Mouse (Mus musculus) yolk sac, embryonic 10.5 days (tissue): Measurements from ENCODE around the gene Cpm.

Experiments used
- DNase-seq: peaks from one replicate; pipeline ENCODE4 v3.0.0-alpha.2; 2017; ENCODE audit warnings: low spot score

Cpm gene

DNA sequence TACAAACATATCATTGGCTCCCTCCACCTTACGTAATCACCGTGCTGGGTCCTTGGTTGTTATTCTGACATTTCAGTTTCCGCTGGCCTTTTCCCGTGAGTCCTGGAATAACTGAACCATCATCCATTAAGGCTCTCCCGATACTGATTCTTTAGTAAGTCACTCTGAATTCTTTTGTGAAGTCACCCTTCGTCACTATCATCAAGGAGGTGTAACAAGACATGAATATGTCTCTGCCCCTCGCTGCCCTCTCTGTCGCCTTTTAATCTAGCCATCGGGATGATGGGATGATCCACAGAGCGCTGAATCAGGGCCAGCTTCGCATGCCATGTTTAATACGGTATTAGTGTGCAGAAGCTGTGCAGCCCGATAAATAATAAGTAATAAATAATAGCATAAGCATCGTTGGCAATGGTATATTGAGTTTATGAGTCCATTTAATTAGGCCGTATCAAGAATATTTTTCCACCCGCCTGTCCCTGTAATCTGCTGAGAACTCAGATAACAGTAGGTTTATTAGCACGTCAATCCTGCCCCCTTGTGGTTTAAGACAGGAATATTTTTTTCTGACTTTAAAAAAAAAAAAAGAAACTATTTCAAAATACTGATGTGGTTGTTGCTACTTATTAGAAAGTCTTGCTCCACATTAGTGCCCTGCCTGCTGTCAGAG lies 47.5 kb downstream of the Cpm start:
- DNase-seq, result no peak

DNA sequence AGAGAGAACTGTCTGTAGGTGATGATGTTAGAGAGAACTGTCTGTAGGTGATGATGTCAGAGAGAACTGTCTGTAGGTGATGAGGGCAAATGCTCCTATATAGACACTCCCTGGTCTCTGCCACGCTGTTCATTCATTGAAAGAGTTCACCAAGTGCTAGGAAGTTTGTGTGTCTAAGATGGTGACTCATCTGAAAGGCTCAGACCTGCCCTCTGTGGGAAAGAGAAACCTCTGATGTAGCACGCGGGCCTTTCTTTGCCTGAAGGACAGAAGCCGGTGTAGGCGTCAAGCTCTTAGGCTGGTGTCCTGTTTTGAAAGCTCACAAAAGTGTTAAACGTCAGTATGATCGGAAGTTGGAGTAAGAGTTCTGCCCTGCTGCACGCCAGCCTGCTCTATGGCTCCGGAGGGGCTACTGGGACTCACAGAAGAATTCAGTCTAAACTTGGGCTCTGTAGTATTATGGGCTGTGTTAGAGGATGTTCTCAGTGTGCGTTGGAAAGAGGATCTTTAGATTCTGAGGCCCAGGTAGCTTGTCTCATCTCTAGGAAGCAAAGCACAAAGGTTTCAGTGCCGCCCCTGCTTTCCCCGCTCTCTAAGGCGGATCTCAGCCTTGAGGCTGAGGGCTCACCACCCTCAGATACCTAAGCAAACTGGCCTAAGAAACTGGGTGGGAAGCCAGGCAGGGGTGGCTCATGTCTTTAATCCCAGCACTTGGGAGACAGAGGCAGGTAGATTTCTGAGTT lies 48.4 kb downstream of the Cpm start:
- DNase-seq, result no peak

DNA sequence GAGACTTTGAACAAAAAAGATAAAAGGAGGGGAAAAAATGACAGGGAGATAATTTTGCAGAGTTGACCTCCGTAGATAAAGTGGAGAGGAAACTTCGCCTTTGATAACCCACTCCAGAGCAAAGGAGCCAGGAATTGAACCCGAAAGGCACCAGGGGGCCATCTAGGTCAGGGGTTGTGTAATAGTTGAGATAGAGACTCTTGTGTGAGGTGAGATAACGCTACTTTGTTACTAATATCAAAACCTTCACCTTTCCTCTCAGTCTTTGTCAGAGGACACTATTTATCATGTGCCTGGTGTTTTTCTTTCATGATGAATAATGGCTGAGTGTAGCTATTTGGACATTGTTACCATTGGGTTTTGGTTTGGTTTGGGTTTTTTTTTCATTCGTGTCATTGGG lies 49.1 kb downstream of the Cpm start:
- DNase-seq, result no peak

DNA sequence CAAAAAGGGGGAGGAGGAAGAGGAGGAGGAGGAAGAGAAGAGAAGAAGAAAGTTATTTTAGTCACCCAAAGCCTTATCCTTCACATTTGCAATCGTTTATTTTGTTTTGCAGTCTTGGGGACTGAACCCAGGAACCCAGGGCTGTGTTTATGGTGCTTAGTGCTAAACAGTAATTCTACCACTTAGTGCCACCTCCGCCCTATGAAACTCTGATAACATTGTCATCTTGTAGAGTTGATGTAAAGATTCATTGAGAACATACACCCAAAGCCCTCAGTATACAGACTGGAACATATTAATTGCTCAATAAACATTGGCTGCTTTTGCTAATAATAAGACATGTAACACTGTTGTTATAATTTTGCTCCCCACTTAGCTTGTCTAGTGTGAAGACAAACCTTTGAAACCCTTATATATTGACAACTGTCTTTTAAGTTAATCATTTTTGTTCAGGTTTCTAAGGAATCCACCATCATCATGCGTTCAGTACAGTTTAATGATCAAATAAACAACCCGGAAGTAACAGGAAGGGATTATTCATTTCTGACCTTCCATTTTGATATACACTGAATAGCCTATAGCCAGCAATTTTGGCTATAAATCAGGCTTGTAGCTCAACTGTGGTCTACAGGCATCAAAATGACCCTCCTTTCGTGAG lies 49.9 kb downstream of the Cpm start:
- DNase-seq, result no peak

DNA sequence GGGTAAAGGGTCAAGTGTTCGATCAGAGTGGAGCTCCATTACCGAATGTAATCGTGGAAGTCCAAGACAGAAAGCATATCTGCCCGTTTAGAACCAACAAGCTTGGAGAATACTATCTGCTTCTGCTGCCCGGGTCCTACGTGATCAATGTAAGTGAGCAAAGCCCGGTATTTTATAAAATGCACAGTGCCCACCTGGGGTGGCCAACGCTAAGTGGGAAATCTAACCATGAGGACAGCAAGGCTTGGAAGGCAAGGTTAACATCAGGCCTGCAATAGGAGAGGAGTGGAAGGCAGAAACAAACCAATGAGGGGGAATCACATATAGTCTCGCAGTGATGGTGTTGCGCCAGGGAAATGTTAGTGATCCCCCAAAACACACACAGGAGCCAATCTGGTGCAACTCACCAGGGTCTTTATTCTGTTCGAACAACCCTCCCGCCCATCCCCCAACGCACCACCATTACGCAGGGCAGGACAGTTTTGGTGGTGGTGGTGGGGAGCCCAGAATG lies 50.7 kb downstream of the Cpm start:
- no peak for DNase-seq

DNA sequence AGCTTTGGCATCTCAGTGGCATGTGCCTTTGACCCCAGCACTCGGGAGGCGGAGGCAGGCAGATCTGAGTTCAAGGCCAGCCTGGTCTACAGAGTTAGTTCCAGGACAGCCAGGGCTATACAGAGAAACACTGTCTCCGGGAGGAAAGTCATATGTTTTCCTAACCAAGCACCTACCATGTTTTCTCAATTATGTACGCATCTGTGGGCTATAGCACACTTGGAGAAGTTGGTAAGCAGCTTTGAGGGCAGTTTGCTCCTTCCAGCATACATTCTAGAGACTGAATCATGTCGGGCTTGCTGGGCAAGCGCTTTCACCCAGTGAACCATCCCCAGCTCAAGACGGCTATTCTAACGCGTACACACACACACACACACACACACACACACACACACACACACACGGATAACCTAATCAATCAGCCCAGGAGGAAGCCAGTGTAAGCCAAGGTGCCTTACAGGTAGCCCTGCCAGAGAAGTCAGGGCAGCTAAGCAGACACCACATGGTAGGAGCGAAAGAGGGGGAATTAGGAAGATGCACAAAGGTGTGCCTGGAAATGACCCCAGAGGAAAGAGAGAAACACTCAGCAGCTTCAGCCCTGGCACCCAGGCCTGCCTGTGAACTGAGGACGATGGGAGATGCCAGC lies 51.7 kb downstream of the Cpm start:
- no peak for DNase-seq

DNA sequence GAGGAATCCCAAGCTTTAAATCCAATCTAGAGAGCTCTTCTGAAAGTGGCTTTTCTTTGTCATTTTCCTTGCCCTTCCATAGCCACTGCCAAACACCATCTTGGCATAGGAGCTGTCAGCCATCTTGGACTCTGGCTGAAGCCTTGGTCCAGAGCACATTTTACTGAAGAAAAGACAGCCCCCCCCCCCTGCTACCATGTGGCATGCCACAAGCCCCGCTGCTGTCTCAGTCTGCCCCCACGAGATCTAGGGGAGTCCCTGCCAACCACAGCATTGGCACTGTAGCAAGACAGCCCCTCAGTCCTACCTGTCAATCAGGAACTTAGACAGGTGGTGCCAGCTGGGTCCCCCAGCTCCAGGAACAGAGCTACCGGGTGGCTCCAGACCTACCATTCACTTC lies 52.2 kb downstream of the Cpm start:
- DNase-seq, result no peak

DNA sequence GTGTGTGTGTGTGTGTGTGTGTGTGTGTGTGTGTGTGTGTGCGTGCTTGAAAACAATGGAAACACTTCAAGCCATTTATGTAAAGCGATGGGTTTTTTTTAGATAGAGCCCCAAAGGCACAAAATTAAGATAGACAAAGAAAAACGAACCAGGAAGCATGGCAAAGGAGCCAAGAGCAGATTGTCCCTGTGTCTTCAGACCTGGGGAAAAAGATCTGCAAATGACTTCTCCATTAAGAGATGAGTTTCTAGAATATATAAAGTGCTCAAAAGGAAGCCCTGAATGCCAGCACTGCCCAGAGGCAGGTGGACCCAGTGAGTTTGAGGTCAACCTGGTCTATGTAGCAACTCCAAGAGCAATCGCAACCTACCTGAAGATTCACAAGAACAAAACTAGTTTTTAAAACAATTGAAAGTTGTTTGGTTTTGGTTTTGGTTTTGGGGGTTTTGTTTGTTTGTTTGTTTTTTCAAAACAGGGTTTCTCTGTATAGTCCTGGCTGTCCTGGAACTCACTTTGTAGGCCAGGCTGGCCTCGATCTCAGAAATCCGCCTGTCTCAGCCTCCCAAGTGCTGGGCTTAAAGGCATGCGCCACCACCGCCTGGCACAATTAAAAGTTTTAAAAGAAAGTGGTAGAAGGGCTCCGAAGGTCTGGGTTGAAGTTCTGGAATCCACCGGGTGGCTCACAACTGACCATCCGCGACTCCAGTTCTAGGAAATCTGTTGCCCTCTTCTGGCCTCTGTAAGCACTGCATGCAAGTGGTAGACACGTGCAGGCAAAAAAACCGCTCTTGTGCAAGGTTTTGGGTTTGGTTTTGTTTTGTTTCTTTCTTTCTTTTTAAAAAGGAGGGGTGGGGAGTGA lies 52.9 kb downstream of the Cpm start:
- DNase-seq, result peak; percentile 48

DNA sequence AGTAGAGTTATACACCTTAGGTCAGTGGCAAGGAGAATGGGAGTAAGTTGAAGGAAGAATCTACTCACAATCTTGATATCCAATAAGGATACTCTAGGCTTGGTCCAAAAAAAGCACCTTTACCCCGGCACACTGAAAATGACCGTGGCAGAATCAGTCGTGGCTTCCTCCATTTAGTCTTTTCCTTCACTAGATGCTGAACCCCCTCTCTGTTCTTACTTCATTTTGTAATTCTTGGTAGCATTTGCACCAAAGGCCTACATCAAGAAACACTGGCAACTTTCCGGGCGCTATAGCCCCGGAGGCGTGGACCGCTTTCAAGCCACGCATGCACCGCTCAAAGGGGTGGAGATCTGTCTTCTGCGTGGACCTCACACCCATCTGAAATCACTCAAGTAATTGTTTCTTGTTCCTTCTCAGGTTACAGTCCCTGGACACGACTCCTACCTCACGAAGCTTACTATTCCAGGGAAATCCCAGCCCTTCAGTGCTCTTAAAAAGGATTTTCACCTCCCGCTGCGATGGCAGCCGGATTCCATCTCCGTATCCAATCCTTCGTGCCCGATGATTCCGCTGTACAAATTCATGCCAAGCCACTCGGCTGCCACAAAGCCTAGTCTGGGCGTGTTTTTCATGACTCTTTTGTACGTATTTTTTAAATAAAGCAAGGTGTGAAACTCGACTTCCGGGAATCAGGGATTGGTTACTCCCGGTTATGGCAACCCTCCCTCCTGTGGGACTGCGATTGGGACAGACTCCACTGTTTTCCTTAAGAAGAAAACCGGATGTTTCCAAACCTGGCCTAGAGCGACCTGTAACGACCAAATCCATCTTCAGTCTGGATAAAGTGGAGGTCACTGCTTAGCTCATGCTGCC lies 53.8 kb downstream of the Cpm start:
- DNase-seq, result no peak

DNA sequence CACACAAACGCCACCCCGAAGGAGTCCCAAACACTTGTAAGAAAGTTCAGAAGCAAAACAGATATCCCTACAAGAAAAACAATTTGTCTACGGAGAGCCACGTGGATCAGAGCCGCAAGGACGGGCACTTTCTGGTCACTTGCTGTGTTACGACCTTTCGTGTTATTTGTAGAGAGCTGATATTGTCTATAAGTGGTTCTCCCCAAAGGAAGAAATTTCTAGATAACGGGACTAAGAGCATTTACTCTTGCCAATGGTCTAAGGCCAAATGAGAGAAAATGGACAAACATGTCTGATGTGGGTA lies 54.4 kb downstream of the Cpm start:
- no peak for DNase-seq

DNA sequence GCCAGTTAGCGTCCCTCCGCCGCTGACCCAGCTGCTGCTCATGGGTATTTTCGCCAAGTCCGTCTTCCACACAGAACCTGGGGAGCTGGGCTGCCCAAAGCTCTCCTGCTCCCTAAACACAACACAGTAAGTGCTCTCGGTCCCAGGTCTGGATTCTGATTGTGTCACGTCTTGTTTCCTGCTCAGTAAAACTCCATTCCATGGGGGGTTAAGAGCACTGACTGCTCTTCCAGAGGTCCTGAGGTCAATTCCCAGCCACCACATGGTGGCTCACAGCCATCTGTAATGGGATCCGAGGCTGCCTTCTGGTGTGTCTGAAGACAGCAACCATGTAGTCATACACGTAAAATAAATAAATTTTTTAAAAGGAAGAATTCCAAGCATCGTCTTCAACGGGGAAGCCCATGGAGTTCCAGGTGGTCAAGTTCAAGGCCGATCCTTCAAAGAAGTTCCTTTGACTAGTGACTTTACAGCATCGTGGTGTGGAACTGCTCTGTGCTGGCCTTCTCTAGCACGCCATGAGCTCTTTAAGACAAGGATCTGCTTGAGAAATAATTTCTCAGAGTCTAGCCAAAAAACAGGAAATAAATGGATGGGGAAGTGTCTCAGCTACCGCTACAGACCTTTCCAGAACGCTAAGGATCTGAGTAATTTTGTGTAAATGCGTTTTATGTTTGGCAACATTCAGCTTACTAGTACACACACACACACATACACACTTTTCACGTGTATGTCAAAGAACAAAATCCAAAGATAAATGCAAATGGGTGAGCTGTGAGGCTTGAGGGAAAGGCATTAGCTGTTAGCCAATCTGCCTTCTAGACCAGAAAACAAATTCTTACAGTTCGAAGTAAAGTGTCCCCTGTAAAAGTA lies 55.2 kb downstream of the Cpm start:
- no peak for DNase-seq

DNA sequence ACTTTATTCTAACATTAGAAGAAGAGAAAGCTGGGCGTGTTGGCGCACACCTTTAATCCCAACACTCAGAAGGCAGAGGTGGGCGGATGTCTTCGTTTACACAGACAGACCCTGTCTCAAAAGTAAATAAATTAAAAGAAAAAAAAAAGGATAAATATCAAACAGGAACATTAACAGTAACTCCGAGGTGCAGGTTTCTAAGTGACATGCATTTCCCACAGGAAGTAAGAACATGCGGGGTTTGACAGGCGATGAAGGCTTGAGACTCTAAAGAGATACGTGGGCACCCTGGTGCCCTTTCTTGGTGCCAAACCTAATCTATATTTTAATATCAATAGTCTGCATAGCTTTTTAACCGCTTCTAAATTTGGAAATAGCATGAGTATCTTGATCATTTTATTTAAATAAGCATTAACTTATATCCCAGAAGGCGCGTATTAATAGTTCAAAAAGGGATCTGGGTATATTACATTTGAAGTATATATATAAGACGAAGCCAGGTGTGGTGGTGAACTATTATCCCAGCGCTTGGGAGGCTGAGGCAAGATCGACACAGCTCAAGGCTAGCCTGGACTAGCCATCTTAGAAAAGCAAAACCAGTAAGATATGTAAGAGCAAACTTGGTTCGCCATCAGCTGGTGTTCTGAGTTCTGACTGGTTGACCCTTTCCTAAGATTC lies 56.0 kb downstream of the Cpm start:
- DNase-seq, result no peak

DNA sequence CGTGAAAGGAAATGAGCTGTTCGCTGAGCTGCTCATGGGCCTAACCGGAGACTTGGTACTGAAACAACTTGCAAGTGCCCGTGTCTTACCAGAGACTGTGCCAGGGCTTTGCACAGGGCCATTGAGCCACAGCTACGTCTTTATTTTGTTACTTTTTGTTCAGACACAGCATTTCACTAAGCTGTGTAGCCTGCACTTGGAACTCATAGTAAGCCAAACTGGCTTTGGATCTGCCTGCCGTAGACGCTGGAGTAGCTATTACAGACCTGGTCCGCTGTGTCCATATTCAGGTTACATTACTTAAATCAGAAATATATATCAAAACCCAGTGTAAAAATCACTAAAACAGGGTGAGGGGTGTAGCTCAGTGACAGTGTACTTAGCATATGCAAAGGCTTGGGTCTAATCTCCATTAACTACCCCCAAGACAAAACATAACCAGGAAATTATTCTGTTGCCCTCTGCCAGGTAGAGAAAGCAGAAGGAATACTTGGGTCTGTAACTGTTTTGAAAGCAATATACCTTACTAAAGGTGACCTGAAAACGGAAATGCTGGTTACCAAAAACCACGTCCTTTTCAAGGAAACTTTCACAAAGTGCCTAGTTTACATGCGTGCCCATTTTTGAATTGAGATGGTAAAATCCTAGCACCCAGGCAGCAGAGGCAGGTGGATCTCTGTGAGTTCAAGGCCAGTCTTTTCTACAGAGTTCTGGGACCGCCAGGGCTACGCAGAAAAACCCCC lies 56.7 kb downstream of the Cpm start:
- DNase-seq, result no peak

DNA sequence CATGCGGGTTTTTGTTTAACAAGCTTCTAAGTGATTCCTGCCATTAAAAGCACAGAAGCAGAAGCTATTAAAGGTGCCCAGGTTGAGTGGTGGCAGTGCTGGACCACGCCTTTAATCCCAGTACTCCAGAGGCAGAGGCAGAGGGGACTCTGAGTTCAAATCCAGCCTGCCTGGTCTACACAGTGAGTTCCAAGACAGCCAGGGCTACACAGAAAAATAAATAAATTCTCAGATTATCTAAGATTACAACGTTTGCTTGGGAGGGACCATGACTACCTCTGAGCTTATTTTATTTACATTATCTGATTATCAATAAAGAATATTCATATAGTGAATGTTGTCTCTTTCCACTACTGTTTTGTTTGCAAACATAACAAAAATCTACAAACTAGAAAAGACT lies 57.7 kb downstream of the Cpm start:
- DNase-seq, result no peak

DNA sequence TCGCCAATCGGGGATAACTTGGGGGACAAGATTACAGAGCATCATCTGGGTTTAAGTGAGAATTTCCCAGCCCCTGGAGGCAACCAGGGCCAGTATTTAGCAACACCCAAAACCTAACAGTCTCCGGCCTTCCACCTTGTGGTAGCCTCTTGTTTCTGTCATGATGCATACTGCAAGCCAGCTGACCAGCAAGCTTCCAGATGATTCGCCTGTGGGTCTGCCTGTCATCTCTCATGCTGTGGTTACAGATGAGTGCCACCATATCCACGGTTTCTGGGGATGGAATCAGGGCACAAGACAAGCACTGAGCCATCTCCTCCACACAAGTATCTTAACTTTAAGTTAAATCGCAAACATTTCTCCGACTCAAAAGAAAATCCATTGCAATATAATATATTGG lies 58.3 kb downstream of the Cpm start:
- DNase-seq, result no peak

DNA sequence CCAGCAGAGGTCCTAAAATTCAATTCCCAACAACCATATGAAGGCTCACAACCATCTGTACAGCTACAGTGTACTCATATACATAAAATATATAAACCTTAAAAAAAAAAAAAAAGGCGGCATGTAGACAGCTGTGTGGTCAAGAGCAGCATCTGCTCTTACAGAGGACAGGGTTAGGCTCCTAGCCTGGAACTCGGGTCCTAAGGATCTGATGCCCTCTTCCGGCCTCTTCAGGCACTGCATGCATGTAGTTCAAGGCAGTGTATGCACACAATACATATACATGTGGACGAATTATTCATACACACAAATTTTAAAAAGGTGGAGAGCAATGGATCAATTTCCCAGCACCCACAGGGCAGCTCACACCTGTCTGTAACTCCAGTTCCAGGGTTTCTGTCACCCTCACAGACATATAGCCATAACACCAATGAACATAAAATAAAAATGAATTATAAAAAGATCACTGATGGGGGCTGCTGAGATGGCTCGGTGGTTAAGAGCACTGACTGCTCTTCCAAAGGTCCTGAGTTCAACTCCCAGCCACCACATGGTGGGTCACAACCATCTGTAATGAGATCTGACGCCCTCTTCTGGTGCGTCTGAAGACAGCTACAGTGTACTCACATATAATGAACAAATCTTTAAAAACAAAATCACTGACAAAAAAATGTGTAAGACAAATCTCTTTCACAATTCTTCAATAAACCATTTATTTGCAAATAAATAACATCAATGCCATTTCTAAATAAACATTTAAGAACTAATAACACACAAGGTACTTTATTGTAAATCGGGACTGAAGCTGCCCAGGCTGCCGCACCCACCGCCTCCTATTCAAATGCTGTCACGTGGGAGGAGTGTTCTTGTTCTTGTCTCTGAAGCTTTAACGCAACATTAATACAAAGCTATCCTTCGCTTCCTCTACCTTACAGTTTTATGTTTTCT lies 59.2 kb downstream of the Cpm start:
- DNase-seq, result no peak

DNA sequence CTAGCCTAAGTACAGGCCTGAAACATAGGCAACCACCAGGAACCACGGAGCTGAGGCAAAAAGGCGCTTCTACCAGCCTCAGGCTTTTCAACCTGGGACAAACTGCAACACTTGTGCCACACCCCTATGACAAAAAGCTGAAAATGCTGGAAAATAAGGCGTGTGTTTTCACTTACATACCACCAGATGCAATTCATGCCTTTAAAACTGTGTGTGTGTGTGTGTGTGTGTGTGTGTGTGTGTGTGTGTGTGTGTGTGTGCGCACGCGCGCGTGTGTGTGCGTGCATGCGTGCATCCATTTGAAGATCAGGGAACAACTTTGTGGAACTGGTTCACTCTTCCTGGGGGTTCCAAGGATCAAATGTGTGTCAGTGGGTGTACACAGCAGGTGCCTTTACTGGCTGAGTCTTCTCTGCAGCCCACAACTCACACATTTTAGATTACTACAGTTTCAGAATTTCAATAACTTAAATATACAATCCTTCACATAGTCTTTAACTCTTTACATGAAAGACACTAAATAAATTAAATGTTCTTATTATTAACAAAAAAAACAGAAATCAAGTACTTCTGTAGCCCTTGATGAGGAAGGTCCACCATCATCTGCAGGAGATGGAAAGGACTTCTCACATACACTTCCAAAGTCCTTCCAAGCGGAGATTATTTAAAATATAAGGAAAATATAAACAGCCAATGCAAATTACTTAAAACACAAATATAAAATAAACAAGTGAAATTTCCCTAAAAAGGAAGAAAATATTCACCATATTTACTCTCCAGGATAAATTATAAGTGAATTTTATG lies 60.2 kb downstream of the Cpm start:
- no peak for DNase-seq
